Mouse (Mus musculus) yolk sac, embryonic 10.5 days (tissue): ENCODE measurements around the gene Adgrf3.

Experiments used
- DNase-seq: peaks from one replicate; pipeline ENCODE4 v3.0.0-alpha.2; 2017; ENCODE audit warnings: low spot score

The Adgrf3 gene

GRCm38 (mm10) chr5:30201521-30201920, 4.0 kb downstream of the Adgrf3 start:
- DNase-seq: peak; percentile 9

DNA sequence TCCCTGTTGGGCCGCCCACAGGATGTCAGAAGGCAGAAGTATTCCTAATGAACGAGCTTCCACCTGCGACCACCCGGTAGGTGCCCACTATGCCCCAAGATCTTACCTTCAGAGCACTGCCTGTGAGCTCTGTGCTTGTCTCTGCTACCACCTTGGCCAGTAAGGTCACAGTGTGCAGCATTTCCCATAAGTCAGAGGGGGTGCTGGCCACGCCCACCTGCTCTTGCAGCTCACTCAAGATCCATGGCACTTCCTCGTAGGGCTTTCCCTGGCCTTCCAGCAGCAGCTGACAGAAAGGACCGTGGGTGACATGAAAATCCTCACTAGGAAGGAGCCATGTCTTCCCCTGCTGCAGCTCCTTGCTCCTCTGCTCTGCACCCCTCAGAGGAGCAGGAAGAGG, 7.3 kb downstream of the Adgrf3 start:
- DNase-seq: no peak

GRCm38 (mm10) chr5:30195340-30195739, 10.2 kb downstream of the Adgrf3 start:
- peak; percentile 10 for DNase-seq

GRCm38 (mm10) chr5:30192452-30192851, 13.1 kb downstream of the Adgrf3 start:
- no peak for DNase-seq

GRCm38 (mm10) chr5:30187687-30188485, 17.6 kb downstream of the Adgrf3 start:
- peak; percentile 51 for DNase-seq

GRCm38 (mm10) chr5:30175811-30176210, 29.7 kb downstream of the Adgrf3 start:
- DNase-seq: no peak

GRCm38 (mm10) chr5:30172931-30173692, 32.4 kb downstream of the Adgrf3 start:
- no peak for DNase-seq

DNA sequence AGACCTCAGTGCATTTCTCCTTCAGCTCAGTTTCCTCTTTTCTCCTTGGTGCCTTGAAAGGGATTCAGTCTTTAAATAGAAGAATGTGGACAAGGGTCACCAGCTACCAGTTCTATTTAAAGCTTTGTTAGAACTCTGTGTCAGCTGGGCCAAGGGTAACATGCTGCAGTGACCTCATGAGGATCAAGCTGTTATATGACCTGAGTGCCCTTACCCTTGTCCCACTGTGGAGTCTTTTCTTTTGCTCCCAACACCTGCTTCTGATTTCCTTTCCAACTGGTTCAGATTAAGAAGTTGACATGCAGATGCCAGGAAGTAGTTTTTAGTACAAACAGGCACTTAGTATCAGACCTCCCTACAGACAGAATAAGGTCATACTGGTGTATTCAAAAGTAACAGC, 33.4 kb downstream of the Adgrf3 start:
- DNase-seq: peak; percentile 47

DNA sequence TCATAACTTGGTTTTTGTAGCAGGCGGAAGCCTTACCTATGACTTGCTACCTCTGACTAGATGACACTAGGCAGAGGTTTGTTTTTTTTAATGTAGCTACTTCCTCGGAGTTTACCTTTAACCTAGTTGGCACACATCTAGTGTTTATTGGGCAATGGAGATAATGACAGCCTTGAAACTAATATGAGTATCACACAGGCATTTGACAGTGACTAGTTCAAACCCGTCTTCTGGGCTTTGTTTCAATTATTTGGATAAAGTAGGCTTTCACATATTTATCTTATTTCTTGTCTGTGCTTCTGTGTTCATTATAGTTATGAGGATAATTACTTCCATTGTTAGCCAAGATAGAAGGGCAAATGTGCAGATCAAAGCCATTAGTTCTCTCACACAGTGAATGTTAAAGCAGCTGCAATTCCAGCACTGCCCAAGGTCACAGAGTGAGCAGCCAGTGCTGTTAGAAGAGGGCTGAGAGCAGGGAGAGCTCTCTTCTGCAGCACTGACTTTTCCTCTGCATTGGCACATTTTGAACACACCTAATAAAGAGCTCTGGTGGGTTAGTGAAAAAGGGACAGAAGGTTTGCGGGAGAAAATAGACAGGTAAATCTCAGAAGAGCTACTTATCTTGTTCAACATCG, 35.1 kb downstream of the Adgrf3 start:
- DNase-seq: no peak

GRCm38 (mm10) chr5:30165234-30165946, 40.1 kb downstream of the Adgrf3 start:
- DNase-seq: no peak

DNA sequence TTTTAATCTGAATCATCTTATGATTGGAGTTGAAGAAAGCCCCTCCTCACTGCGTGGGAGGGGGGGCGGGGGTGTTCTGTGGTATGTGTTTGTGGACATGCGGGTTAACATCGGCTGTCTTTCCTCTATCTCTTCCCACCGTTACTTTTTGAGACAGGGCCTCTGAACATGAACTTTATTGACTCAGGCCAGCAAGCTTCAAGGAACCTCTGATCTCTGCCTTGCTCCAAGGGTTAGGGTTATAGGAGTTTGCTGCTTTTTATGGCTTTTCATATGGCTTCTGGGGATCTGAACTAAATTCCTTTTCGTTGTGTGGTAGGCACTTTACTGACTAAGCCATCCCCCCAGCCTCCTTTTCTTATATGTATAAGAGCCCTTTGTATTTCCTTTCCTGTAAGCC, 43.2 kb downstream of the Adgrf3 start:
- DNase-seq: no peak

DNA sequence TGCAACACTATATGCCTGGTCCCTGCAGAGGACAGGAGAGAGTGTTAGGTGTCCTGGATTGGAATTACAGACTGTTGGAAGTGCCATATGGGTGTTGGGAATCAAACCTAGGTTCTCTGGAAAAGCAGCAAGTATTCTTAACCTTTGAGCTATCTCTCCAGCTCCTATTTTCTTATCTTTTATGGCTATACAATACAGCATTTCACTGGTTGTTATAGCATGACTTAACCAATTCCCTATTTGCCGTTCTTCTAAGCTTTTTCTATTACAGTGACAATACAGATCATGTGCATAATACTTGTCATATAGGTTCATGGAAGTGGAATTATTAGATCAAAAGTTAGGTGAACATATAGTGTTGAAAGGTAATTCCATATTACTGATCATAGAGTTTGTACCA, 43.7 kb downstream of the Adgrf3 start:
- no peak for DNase-seq

DNA sequence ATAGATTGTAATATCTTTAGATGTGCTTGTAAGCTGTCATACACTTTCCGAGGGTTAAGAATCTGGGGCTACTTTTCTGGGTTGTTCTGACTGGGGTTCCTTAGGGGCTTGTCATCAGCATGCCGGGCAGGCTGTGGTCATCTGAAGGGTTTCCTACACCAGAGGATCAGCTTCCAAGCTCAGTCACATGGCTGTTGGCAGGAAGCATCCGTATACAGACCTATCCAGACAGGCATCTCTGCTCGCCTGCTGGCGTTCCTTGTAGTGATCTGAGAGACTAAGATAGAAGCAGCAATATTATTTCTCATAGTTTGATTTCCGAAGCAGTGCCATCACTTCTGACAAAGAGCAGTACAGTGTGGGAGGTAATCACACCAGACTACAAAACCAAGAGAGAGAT, 45.9 kb downstream of the Adgrf3 start:
- DNase-seq: no peak

GRCm38 (mm10) chr5:30155821-30156629, 49.5 kb downstream of the Adgrf3 start:
- no peak for DNase-seq

DNA sequence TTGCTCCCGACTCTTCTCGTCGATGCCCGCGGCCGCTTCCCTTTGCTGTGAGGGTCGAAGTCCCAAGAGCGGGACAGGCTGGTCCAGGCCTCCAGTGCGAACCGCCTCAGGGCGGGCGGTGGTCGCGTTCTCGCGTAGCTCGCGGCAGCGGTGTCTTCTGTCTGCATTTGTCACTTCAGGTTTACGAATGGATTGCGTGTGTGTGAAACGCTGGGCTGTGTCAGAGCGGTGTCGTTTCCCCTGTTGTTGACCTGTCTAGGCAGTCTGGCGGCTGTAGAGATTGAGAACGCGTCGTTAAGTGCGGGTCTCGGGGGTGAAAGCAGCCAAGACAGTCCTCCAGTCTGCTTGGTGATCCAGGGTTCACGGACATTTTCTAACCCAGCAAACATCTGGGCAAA, 50.1 kb downstream of the Adgrf3 start:
- DNase-seq: no peak

DNA sequence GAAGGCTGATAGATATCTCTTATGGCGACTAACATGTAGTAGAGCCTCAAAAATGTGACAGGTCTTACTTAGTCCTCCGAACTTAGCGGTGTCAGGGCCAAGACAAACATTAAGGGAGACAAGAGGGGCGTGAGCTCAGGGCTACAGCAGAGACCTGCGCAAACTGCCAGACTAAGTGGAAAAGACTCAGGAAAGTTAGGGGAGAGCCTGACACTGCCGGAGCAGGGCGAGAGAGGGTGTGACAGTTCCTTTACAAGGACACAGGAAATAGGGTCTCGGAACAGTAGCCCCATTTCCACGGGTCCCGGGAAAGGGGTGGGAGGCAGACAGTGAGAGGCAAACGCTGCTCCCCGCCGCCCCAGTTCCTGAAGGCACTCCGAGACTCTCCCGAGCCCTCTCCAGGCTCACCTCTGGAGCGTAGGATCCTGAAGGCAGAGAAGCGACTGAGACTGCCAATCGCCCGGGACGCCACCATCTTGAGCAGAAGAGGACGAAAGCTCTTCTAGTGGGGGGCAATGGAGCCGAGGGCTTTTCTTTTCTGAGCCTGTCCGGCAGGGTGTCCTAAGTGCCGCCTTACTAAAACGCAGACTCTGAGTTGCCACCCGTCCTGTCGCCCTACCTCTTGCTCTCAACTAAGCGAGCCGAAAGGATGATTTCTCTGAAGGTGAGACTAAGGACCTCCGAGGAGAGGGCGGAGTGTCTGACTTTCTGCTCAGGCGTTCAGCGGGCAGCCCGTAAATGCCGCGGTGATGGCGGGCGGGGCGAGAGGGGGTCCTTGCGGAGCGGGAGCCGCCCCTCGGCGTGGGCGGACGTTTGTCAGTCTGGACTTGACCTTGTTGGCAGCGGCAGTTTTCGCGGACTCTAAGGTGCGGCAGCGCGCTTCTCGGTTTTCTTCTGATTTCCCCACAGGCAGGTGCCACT, 50.8 kb downstream of the Adgrf3 start, which contains the start of the genes Hadha and Hadhb:
Gene Hadha, minus strand, starts transcription at position 689 of the 921 bp plus-strand sequence.
Gene Hadhb, plus strand, starts transcription at position 775 of the 921 bp plus-strand sequence.
- DNase-seq: peak; percentile 94

GRCm38 (mm10) chr5:30154013-30154412, 51.5 kb downstream of the Adgrf3 start:
- DNase-seq: no peak

GRCm38 (mm10) chr5:30153222-30153621, 52.3 kb downstream of the Adgrf3 start:
- no peak for DNase-seq

- no peak for DNase-seq
Observed at GRCm38 (mm10) chr5:30152413-30152812, 53.1 kb downstream of the Adgrf3 start.

DNA sequence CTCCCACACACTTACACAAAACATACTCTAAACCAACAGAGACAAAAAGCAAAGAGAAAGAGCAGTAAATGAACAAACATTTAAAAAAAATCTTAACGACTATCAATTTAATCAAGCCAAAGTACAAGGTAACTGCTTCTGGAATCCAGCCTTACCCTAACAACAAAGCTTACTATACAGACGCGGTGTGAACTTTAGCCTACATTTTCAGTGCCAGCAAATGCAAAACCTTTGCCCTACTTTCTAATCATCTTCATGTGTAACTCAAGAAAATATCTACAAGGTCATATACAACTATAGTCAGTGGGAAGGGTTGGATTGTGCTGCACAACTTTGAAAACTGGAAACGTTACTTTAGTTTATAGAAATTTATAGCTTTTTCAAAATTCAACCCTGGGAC, 53.5 kb downstream of the Adgrf3 start:
- no peak for DNase-seq
